Mouse (Mus musculus) testis, adult 2 months (tissue): Measurements from ENCODE around the gene Nrxn1.

Experiments used
- CTCF ChIP-seq: fragments of 200-500 bp; IDR thresholded peaks from 2 replicates; pipeline ENCODE4 v1.5.1; 2012; ENCODE audit warnings: low read depth, mild to moderate bottlenecking, inconsistent platforms, low read length, moderate library complexity; ENCODE audit not compliant: control insufficient read depth, insufficient read depth, insufficient replicate concordance
- POLR2A ChIP-seq: fragments of 200-500 bp; IDR thresholded peaks from 2 replicates; pipeline ENCODE4 v1.6.1; 2012; ENCODE audit warnings: low read depth, mild to moderate bottlenecking, inconsistent platforms, low read length, moderate library complexity; ENCODE audit not compliant: control insufficient read depth

GRCm38 (mm10) chr17:90054312-90054711 lies 1038.6 kb downstream of the Nrxn1 start:
- TF ChIP-seq POLR2A (no peak), CTCF (no peak)
